15 mouse cellular contexts compared by ENCODE assay signal in genomic region chr9:22278733-22279132, GRCm38 (mm10).
"Had no signal": no experiment of that assay in that cellular context is flagged by ENCODE, and none has a peak within 500 bp of the region (broad histone marks: within the 10 kb centered on the region; RNA-seq: fewer than 3 reads in every experiment).

No protein-coding gene starts in this region.

- ATAC-seq: liver, postnatal 0 days; lung, postnatal 0 days; midbrain, embryonic 13.5 days had no signal

- DNase-seq: kidney, postnatal 25 days; left cerebral cortex, postnatal 4 days; liver, postnatal 0 days; lung, embryonic 14.5 days; thymus, adult 18-20 months; thymus, postnatal 36 days had no signal

- H3K9ac ChIP-seq: limb, embryonic 12.5 days; limb, embryonic 15.5 days; liver, embryonic 14.5 days; liver, postnatal 0 days; lung, embryonic 14.5 days; midbrain, embryonic 13.5 days had no signal

- H3K4me1 ChIP-seq: limb, embryonic 12.5 days; limb, embryonic 15.5 days; midbrain, embryonic 13.5 days had no signal

- H3K27me3 ChIP-seq: limb, embryonic 12.5 days; limb, embryonic 15.5 days; midbrain, embryonic 13.5 days had no signal

- H3K4me2 ChIP-seq: limb, embryonic 12.5 days; limb, embryonic 15.5 days; liver, embryonic 11.5 days; lung, embryonic 14.5 days; midbrain, embryonic 13.5 days had no signal

- H3K27ac ChIP-seq: kidney, postnatal 0 days; layer of hippocampus, adult 2 months; limb, embryonic 12.5 days; limb, embryonic 15.5 days; liver, embryonic 14.5 days; macrophage; midbrain, embryonic 13.5 days had no signal

- H3K4me3 ChIP-seq: layer of hippocampus, adult 2 months; limb, embryonic 12.5 days; limb, embryonic 15.5 days; midbrain, embryonic 13.5 days had no signal
